Comparison of ENCODE assay signal across 8 mouse cellular contexts in genomic region chr5:142400181-142400883, GRCm38 (mm10). TPM values are rescaled to one million over a fixed set of nuclear protein-coding genes. Genes with fewer than 3 reads are reported as not detected.
A peak's percentile ranks its signal among the peaks of the same experiment; 100 is the strongest.
DNase-seq lines count a peak whose midpoint lies in the region; ATAC-seq and TF ChIP-seq lines count a peak whose summit lies in the region.

No protein-coding gene starts in this region.

- ATAC-seq in heart, embryonic 12.5 days (ENCODE audit: insufficient number of reproducible peaks, low FRiP score) = no peak
- no peak for ATAC-seq in limb, embryonic 11.5 days (ENCODE audit: insufficient number of reproducible peaks, low FRiP score, low TSS enrichment, low read depth)
- ATAC-seq in midbrain, postnatal 0 days (ENCODE audit: low FRiP score) = no peak
- ATAC-seq in monocyte, adult 5-6 weeks (replicated peaks; ENCODE audit: insufficient number of reproducible peaks, low FRiP score, low TSS enrichment, poor library complexity, severe bottlenecking) = no peak

- no peaks in the 10 kb centered on the region for H3K27me3 ChIP-seq in heart, embryonic 12.5 days (replicated peaks)
- no peaks in the 10 kb centered on the region for H3K27me3 ChIP-seq in limb, embryonic 11.5 days (ENCODE audit: control insufficient read depth, insufficient read depth, low read length)
- no peaks in the 10 kb centered on the region for H3K27me3 ChIP-seq in midbrain, postnatal 0 days (ENCODE audit: insufficient read depth, low read length)

- DNase-seq in heart, adult 8-10 months (ENCODE audit: low spot score) = peak; percentile 60
- no peak for DNase-seq in heart, postnatal 25 days (ENCODE audit: low spot score)
- DNase-seq in c-Kit-negative CD71-positive TER-119-positive erythroid progenitor cells, embryonic 14.5 days (ENCODE audit: low read depth, low spot score) = peak; percentile 46
- peak; percentile 61 for DNase-seq in limb, embryonic 11.5 days (ENCODE audit: low spot score)
- peak; percentile 48 for DNase-seq in midbrain, postnatal 0 days (ENCODE audit: low spot score)
- no peak for DNase-seq in urinary bladder, adult 18-20 months (ENCODE audit: low spot score in 2 of 2)

- intact Hi-C loops in heart, postnatal 25 days (cut with DNase I) = no loop called here

- H3K4me1 ChIP-seq in heart, embryonic 12.5 days (replicated peaks) = peaks cover 37% of the 10 kb centered on the region
- peaks cover 16% of the 10 kb centered on the region for H3K4me1 ChIP-seq in limb, embryonic 11.5 days (ENCODE audit: control insufficient read depth, insufficient read depth, low read length)
- H3K4me1 ChIP-seq in midbrain, postnatal 0 days (ENCODE audit: insufficient read depth, low read length) = peaks cover 30% of the 10 kb centered on the region

- no peak overlapping the region for H3K27ac ChIP-seq in heart, embryonic 12.5 days (ENCODE audit: poor library complexity, severe bottlenecking)
- no peak overlapping the region for H3K27ac ChIP-seq in limb, embryonic 11.5 days (replicated peaks; ENCODE audit: low read depth, low read length)
- no peak overlapping the region for H3K27ac ChIP-seq in midbrain, postnatal 0 days (ENCODE audit: low read depth, low read length)

- 20% methylated on average over 17 of the region's 17 CpGs for WGBS in heart, embryonic 12.5 days
- 24% methylated on average over 17 of the region's 17 CpGs for WGBS in limb, embryonic 11.5 days
- WGBS in midbrain, postnatal 0 days = 26% methylated on average over 17 of the region's 17 CpGs

- peaks cover 3% of the 10 kb centered on the region; the same call in 1 of the 2 replicates for H3K36me3 ChIP-seq in heart, embryonic 12.5 days
- no peaks in the 10 kb centered on the region for H3K36me3 ChIP-seq in limb, embryonic 11.5 days (ENCODE audit: control insufficient read depth, insufficient read depth, low read length)
- H3K36me3 ChIP-seq in midbrain, postnatal 0 days (ENCODE audit: insufficient read depth, low read length) = no peaks in the 10 kb centered on the region

- TF ChIP-seq CTCF in midbrain, postnatal 0 days (IDR thresholded peaks at IDR 0.05) = no peak

- H3K9ac ChIP-seq in heart, embryonic 12.5 days = peak overlapping the region; percentile 99
- H3K9ac ChIP-seq in limb, embryonic 11.5 days (ENCODE audit: low read length) = peak overlapping the region; percentile 45; the same call in 1 of the 2 replicates
- H3K9ac ChIP-seq in midbrain, postnatal 0 days (replicated peaks; ENCODE audit: low read length, poor library complexity, severe bottlenecking) = no peak overlapping the region

- peak overlapping the region; percentile 98 for H3K4me3 ChIP-seq in heart, embryonic 12.5 days
- 0 out of 2 replicates have a peak overlapping the region, but pooled peaks have one; percentile 89 for H3K4me3 ChIP-seq in limb, embryonic 11.5 days (ENCODE audit: low read depth, low read length)
- peak overlapping the region; percentile 99 for H3K4me3 ChIP-seq in midbrain, postnatal 0 days (ENCODE audit: low read depth, low read length)

- peak overlapping the region; percentile 93 for H3K4me2 ChIP-seq in heart, embryonic 12.5 days
- peak overlapping the region; percentile 92 for H3K4me2 ChIP-seq in limb, embryonic 11.5 days (ENCODE audit: low read depth, severe bottlenecking)
- peak overlapping the region; percentile 95 for H3K4me2 ChIP-seq in midbrain, postnatal 0 days (ENCODE audit: low read depth, low read length, poor library complexity, severe bottlenecking)

- H3K9me3 ChIP-seq in heart, embryonic 12.5 days (replicated peaks) = no peaks in the 10 kb centered on the region
- H3K9me3 ChIP-seq in limb, embryonic 11.5 days (ENCODE audit: control insufficient read depth, low read length) = no peaks in the 10 kb centered on the region
- no peaks in the 10 kb centered on the region for H3K9me3 ChIP-seq in midbrain, postnatal 0 days (ENCODE audit: low read length)

RNA-seq across cellular contexts. Expression of gene Foxk1, which starts 1.0 kb away (rescaled TPM):
- total RNA-seq in heart, adult 8-10 months (2022) = 10 to 100 TPM; 11.8 to 16.0 (median 14.2) TPM
- total RNA-seq in heart, postnatal 25 days (2021) = 10 to 100 TPM; 16.2 TPM
- 5.8 and 7.2 TPM in 2 replicates for polyA plus RNA-seq in heart, embryonic 12.5 days (2016; fragmentation: Nextera tagmentation; extraction: Ambion mirVana)
- 3.3 and 4.7 TPM in 2 replicates for polyA plus RNA-seq in limb, embryonic 11.5 days (2014; fragmentation: Nextera tagmentation; extraction: Ambion mirVana)
- total RNA-seq in midbrain, postnatal 0 days (2014; rRNA removed) = 28.0 and 30.0 TPM in 2 replicates
- polyA plus RNA-seq in midbrain, postnatal 0 days (2015; fragmentation: Nextera tagmentation; extraction: Ambion mirVana) = 4.9 and 7.1 TPM in 2 replicates
- 17.6 to 31.2 TPM (median 21.7 TPM) in 3 replicates for total RNA-seq in monocyte, adult 5-6 weeks (2017)

Comparison
In these comparisons a context has a peak if more than half of its experiments do, and no peak if none do; other contexts are left out.
1. DNase-seq: peak in heart, adult 8-10 months (single experiment), c-Kit-negative CD71-positive TER-119-positive erythroid progenitor cells, embryonic 14.5 days (single experiment), limb, embryonic 11.5 days (single experiment) and midbrain, postnatal 0 days (single experiment); none in heart, postnatal 25 days (single experiment) and urinary bladder, adult 18-20 months (0 of 2).
2. Peak in every context shown above with its lines, with median percentiles within 50 percentile points of each other: H3K4me2 ChIP-seq and H3K4me3 ChIP-seq.